Mouse (Mus musculus) regulatory T cell (primary cell): ENCODE results near the gene C1d.
"Not testable (repeated sequence)": the region's sequence is repeated elsewhere in the genome, so short reads cannot be mapped to it uniquely, and the experiment has no call there.

Experiments
- in situ Hi-C: fragments of 300-600 bp; cut with MboI, MseI; formaldehyde crosslinking; loops from one replicate; pipeline ENCODE4 v1.15.1; 2025; ENCODE audit warnings: high pct_unique_total_duplicates

C1d gene

DNA sequence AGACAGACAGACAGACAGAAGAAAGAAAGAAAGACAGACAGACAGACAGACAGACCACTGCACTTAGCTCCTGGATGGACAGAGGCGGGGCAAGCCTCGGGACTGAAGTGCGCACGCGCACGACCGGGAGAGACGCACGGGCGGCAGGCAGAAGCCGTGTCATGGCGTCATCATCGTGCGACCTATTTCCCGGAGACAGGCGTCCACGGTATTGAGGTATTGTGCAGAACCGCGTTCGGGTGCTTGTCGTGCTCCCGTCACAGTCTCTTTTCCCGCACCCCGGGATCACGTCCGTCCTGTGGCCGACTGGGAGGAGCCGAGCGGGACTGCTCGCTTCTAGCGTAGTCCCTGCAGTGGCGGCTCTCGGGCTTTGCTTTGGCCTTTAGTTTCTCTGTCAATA is at the start of gene C1d:
C1d (plus strand) TSS at position 137 of the 400 bp plus-strand sequence.
- in situ Hi-C loops: loop anchor here (5.0 to 25.0 kb wide), 2 partner anchors 45 to 745 kb away; partner anchors contain the start of genes Pno1 and Sec61g

DNA sequence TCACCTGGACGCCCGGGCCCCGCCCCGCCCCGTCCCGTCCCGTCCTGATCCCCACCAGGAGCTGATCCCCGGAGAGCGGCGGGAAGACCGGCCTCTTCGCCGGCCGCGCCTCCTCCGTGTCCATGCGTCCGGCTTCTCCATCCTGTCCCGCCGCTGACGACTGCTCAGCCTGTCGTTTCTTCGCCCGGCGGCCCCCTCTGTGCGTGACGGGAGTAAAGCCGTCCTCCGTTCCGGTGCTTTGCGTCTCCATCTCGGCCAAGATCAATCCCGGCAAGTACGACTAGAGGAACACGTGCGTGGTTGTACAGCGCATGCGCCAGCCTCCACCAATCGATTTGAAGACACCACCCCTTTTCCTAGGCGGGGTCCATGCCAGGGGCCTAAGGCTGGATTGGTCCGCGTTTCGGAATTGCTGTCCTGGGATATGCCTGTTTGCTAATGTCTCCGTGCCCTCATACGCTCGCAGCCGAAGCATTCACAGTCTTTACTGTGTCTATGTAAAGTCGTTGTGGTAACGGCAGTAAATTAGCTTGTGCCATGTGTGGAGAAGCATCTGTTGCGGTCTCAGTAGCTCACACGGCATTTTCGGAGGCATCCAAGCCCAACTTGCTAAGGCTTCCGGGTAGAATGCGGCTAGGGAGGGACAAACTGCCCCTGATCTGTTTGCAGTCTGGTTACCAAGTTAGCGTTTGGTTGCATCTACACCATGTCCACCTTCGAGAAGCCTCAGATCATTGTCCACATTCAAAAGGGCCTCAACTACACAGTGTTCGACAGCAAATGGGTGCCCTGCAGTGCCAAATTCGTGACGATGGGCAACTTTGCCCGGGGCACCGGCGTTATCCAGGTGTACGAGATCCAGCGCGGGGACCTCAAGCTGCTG is 45.9 kb upstream of the C1d start, which contains the start of gene Pno1:
Pno1 (minus strand) TSS at position 311 of the 883 bp plus-strand sequence.
- in situ Hi-C loops: loop anchor here (5.0 kb wide), 1 partner anchor 46 kb away; the partner anchor contains the start of gene C1d

DNA sequence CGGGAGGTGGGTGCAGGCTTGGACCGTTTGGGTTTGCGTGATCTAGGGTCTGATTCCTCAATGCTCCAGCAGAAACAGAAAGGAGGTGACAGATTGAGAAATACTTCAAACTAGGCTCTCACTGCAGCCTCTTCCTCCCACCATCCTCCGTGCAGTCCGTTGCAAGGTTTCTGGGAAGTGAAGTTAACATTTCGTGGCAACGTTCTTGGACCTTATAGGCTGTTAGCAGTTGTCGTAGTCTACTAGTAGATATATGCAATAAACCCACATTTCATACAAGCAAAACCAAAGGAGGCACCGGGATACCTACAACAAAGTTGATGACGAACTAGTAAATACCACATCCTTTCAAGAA is 45.3 kb upstream of the C1d start:
- in situ Hi-C loops: loop anchor here (5.0 kb wide), 1 partner anchor 45 kb away; the partner anchor contains the start of gene C1d

DNA sequence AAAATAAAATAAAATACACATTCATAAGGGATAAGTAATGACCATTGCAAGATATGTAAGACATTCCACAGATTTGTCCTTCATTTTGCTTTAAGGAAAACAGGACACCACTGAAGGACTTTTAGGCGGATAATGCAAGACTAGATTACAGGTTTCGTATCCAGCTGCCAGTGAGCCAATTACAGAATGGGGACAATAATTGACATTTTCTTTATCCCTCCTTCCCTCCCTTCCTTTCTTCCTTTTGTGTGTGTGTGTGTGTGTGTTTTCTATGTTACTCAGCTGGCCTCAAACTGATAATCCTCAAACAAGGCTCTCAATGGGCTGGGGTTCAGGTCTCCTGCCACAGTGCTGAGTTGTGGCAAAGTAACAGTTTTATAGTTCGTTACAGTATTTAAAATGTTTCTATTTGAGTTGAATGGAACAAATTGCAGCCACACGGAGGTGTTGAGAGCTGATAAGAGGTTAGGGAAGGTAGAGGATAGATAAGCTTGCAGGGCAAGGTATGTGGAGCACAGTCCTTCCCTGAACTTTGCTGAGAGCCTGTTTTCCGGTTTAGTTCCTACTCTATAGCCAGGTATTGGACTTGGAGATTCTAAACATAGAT is 44.4 kb upstream of the C1d start:
- in situ Hi-C loops: loop anchor here (5.0 kb wide), 1 partner anchor 44 kb away; the partner anchor contains the start of gene C1d

DNA sequence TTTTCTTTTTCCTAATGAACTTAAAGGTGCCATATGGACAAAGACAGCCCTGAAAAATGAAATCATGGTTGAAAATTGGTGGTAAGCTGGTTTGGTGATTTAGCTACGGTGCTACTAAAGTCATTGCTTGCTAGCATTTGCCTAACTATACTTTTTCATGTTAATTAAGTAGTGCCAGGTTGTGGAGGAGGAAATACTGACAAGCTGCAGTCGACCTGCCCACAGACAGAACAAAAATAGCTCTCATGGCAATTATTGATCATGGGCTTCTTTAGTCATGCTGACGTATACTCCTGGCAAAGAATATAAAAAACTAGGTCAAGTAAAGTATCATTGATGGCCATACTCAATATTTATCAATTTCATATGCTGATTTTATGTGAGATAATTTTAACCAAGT is 41.9 kb upstream of the C1d start:
- in situ Hi-C loops: no loop called here

DNA sequence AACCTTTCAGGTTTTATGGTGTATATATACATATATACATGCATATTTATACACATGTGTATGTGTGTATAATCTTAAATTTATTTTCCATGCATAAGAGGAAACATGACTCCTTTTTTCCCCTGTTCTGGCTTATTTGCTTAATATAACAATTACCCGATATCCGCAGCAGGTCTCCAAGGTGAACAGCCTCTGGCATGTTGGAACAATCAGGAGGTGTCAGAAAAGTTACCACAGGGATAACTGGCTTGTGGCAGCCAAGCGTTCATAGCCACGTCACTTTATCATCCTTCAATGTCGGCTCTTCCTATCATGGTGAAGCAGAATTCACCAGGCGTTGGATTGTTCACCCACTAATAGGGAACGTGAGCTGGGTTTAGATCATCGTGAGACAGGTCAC is 36.3 kb upstream of the C1d start:
- in situ Hi-C loops: no loop called here

DNA sequence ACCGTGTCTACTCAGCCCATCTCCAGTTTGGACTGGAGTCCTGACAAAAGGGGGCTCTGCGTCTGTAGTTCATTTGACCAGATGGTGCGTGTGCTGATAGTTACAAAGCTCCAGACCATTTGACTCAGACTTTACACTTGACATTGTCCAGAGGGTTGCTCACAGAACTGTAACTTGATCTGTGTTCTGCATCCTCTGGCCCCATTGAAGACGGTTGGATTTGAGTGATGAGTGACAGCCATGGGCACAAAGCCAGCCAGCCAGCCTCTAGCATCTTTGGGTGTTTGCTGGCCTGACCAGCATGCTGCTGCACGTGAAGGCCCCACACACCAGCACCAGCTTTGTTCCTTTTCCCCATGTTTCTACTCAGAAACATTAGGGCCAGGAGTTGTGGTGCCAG is 24.6 kb upstream of the C1d start:
- in situ Hi-C loops: no loop called here

DNA sequence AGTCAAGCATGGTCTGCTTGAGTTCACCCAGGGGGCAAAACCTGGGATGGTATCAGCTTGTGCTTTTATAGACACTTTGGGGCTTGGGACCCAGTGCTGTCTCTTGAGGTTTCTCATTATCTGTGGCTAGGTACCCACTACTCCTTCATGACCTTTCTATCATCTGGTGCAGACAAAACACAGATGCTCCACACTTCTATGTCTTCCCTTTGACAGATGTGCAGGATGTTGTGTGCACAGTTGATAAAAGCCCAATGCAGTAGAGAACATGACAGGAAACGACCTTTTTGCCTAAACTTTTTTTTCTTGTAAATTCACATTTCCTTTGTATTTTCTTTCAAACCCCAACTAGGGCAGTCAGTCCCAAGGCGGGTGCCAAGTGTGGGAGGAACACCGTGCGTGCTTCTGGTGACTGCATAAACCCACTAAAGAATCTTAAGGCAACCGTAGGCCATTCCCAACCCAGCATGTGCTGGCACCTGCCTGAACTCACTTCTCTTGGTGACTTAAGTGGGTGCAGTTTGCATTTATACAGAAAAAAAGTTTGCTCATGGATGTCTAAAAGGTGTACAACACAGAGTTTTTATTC is 20.8 kb upstream of the C1d start:
- in situ Hi-C loops: no loop called here

DNA sequence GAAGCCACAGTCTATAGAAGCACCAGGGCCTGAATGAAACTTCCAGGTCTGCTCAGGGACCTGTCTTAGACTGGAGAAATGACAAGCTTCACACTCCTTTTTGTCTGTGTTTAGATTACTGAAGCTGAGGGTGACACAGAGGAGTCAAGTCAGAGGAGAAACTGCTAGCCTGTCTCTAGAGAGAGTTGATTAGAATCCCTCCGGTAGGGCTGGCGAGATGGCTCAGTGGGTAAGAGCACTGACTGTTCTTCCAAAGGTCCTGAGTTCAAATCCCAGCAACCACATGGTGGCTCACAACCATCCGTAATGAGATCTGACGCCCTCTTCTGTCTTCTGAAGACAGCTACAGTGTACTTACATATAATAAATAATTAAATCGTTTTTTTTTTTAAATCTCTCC is 18.8 kb upstream of the C1d start:
- in situ Hi-C loops: not testable (repeated sequence)

DNA sequence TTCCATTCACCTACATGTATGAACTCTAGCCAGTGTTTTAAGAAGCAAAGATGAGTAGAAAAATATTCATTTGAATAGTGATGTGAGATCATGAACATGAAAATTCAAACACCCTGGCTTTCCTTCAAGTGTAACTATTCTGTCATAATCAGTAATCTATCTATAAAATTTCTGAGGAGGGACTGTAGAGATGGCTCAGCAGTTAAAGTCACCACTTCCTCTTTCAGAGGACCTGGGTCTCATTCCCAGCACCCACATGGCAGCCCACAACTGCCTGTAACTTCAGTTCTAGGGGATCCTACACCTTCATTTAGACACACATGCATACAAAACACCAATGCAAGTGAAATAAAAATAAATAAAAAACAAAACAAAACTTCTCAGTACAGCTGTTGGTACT is 8.7 kb upstream of the C1d start:
- in situ Hi-C loops: no loop called here

DNA sequence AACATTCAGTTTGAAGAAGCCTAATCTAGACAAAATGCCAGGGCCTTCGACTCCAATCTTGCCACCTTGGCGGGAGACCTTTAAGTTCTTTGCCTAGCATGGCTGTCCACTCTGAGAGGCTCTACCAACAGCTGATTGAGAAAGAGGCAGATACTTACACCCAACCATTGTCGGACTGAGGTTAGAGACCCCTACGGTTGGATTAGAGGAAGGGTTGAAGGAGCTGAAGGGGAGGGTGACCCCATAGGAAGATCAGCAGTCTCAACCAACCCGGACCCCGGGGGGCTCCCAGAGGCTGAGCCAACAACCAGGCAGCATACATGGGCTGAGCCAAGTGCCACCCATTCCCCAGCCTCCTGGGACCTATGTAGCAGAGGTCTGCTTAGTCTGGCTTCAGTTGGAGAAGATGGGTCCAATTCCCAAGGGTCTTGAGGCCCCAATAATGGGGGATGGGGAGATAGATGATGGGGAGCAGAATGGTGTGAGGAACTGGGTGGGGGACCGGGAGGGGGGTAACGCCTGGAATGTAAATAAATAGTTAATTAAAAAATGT is 490 bp upstream of the C1d start:
- in situ Hi-C loops: loop anchor here (5.0 to 25.0 kb wide), 2 partner anchors 45 to 745 kb away; partner anchors contain the start of genes Pno1 and Sec61g

DNA sequence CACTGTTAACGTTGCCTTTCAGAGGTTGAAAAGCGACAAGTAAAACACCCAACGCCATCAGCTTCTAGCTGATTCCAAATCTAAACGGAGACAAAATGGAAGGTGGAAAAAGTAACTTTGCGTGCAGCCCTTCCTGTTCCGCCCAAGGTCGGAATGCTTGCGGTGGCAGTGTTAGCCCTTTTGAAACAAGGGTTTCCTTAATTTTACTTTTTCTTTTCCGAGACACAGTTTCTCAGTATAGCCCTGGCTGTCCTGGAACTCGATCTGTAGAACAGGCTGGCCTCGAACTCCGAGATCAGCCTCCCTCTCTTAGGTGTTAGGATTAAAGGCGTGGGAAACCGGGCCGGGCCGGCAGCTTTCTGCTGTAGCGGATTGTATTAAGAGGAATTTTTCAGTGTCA is 482 bp downstream of the C1d start:
- in situ Hi-C loops: loop anchor here (5.0 to 25.0 kb wide), 2 partner anchors 46 to 746 kb away; partner anchors contain the start of genes Pno1 and Sec61g

DNA sequence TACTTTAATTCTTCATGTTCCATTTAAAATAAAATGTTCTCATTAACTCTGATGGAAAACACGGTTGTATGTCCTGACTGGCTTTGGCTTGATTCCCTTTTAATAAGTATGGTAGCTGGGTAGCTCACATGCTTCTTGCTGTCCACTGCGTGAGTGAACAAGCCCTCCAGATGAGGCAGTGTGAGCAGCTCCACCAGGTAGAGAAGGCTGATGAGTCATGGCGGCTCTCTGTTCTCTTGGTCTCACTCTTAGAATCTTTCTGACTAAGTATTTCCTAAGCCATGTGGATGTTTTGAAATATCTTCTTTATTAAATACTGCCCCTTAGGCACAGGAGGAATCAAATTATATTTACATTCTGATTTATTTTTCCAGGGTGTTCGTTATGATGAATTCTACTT is 9.8 kb downstream of the C1d start:
- in situ Hi-C loops: loop anchor here (25.0 kb wide), 1 partner anchor 755 kb away; the partner anchor contains the start of gene Sec61g

DNA sequence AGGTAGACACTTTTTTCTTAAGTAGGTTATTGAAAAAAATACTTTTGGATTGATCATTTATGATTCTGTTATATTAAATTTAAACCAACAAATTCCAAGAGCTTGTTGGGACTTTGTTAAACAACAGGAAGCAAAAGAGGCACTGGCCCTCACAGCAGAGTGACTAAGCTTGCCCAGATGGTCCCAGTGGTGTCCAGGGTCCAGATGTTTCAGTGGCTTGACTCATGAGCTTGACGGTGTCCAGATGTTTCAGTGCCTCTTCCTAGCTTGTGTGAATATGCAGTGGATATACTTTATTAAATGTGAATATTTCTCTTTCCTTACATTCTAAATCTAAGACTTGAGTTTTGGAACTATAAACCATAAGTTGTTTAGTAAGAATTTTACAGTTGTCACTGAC is 11.4 kb downstream of the C1d start:
- in situ Hi-C loops: loop anchor here (25.0 kb wide), 1 partner anchor 756 kb away; the partner anchor contains the start of gene Sec61g

DNA sequence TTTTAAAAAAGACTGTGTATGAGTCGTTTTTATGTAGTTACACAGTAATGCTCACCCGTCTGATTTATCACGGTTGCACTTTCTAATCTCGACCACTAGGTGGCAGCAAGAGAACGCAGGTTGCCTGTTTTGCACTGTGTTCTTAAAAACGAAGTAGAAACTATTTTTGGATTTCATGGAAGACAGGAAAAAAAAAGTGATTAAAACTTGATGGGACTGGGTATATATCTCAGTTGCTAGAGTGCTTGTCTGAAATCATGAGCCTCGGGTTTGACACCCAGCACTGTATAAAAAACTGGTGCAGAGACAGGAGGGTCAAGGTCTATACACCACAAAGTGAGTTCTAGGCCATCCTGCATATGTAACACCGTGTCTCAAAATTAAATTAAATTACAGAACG is 22.6 kb downstream of the C1d start:
- in situ Hi-C loops: loop anchor here (25.0 kb wide), 1 partner anchor 632 kb away; no protein-coding TSS in a partner anchor

DNA sequence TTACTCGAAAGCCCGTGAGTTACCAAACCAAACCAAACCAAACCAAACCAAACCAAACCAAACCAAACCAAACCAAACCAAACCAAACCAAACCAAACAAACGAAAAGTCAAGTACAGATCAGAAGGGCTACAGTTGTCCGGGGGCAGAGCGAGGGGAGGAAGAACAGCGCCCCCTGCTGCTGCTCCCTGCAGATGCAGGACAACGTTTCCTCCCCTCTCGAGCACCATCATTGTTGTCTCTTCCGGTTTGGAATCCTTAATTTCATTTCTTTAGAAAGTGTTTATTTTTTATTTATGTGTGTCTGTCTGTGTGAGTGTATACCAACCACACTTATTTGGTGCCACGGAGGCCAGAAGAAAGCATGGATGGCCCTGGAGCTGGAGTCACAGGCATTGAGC is 26.7 kb downstream of the C1d start:
- in situ Hi-C loops: loop anchor here (25.0 kb wide), 1 partner anchor 628 kb away; no protein-coding TSS in a partner anchor

DNA sequence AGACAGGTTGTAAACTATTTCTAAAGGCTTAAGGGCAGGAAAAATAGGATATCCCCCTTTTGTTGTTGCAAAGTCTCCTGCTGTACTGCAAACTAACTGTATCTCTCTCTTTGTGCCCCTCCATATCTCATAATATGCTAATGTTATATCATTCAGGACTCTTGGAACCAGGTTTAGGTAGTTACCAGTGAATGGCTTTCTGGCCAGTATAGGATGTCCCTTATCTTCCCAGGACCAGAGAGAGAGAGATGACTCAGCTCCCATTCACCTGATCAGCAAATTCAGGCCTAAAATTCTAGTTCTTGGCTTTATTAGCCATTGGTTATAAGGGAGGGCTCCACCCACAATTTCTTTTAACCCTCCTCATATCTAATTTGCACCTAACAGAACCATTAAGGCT is 31.5 kb downstream of the C1d start:
- in situ Hi-C loops: loop anchor here (25.0 kb wide), 1 partner anchor 623 kb away; no protein-coding TSS in a partner anchor

DNA sequence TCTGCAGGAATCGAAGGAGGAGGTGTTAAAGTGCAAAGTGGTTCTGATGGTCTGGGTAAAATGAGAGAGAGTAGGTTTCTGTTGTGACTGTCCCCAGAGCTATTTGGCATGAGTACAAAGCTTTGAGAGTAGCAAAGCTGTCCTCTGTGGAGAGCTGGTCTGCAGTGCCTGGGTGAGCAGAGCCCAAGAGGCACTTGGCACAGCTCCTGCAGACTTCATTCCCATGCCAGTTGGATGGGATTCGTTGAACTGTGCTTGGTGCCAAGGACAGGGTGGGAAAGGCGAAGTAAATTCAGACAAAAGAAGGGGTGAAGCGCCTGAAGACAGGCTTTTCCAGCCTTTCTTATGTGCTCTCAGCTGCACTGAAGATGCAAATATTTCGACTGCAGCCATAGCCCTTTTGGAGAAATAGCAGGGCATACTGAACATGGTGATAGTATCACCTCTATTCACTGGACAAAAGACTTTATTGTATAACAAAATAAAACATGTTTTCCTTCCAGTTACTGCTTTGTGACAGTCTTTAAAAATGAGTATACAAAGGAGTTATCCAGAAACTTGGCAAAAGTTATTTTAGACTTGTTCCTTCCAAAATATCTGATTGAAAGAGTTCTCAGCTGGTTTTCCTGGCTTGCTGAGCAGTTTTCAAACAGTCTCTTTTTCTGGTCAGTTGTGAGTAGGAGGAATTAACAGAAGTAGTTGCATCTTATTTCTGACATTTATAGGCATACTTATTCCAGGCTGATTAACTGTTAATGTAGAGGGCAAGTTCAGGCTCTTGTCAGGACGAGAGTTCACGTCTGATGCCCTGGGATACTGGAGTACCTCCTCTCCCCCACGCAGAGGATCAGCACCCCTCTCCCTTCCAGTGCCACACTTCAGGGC is 48.9 kb downstream of the C1d start:
- in situ Hi-C loops: no loop called here

DNA sequence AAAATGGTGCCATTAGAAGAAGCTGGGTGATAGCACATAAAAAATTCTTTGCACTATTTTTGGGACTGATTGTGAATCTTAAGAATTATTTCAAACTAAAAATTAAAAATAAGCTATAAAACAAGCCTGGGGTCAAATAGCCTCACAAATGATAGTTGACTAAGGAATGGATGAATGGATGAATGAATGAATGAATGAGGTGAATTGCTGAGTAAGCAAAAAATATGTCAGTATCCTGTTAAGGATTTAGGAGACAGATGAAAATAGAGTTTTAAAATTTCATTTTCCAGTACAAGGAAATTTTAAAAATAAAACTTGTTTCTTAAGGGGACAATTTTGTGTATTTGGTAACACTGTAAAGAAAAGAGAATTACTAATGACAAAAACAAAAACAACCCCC is 50.1 kb downstream of the C1d start:
- in situ Hi-C loops: no loop called here
